Mouse (Mus musculus) gastrocnemius, adult 8-10 months (tissue): ENCODE measurements around the gene Hdgfl3. TPM values are rescaled to one million over a fixed set of nuclear protein-coding genes. Genes with fewer than 3 reads are reported as not detected.

Source experiments
- DNase-seq, 2 experiments: peaks; one replicate each; pipeline ENCODE4 v3.0.0; 2022; ENCODE audit warnings: low spot score in 2 of 2
- total RNA-seq, 4 experiments: library from RNA; stranded (reverse); gene quantifications; 2 replicates each; pipeline ENCODE4 v1.2.4; 2022

Hdgfl3 gene
- total RNA-seq, 4 experiments from 2014 or later = 0.99 to 1.5 (median 1.5) TPM

DNA sequence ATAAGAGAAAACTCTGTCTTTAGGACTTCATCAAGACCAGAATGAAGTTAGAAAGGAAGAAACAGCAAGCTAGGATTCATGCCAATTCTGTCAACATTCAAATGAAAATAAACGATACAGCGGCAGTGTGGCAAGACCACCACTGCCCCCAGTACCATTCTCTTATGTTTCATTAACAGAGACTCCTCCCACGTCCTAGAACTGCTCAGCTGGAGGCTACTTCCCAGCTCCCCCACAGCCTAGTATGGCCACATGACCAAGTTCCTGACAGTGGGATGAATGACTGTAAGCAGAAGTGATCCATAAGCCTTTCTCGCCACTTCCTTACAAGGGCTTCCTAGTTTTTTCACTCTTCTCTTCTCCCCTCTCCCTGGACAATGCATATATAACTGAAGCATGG is 30.2 kb downstream of the Hdgfl3 start:
- DNase-seq = no peak

- DNase-seq = no peak
These were observed 34.9 kb downstream of the Hdgfl3 start for GRCm38 (mm10) chr7:81899361-81899760.

DNA sequence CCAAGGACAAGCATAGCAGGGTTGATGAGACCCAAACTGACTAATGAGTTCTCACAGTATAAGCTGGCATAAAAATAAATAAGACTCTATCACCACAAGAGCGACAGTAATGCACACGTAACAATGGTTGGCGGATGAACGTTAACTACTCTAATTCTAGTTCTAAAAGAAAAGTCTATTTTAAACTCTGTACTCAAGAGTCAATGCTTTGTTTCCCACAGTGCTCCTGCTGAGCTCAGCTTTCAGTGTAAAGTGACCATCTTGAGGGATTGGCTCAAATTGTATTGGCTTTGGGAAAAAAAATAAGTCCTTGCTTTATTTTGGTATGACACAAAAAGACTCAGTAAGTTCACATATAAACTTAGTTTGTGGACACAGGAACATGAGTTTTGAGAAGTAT is 49.1 kb downstream of the Hdgfl3 start:
- no peak for DNase-seq

DNA sequence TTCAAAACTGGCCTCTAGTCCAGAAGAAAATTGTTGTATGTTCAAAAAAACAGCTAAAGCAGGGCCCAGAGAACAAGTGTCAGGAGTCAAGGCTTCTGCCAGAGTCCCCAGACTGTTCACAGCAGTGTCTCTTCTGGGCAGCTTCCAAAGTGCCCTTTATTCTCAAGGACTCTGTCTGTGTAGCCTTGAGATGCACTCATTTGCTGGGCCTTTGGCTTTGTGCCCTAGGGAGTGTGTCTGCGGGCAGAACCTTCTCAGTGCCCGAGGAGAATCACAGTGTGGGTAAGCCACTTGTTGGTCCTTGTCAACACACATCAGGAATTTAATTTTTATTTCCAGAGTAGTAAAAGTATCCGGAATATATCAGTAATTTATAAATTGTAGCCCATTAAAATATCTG is 52.7 kb downstream of the Hdgfl3 start:
- no peak for DNase-seq

GRCm38 (mm10) chr7:81880797-81881196 is 53.5 kb downstream of the Hdgfl3 start:
- DNase-seq = no peak

DNA sequence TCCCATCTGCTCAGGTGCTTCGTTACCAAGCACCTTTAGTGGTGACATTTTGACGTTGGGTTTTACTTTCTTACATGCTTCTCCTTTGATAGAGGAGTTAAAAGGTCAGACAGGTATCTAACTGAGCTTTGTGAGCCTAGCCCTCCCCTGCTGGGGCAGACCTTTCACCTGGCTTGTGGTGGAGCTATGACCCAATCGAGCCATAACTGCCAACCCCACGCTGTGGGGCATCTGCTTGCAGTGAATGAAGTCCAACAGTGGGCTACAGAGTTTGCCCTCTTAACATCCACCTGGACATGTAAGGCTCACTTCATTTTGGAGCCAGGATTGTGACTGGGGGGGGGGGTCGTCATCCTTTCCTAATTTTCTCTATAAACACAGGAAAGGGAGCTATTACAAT is 54.0 kb downstream of the Hdgfl3 start:
- no peak for DNase-seq

DNA sequence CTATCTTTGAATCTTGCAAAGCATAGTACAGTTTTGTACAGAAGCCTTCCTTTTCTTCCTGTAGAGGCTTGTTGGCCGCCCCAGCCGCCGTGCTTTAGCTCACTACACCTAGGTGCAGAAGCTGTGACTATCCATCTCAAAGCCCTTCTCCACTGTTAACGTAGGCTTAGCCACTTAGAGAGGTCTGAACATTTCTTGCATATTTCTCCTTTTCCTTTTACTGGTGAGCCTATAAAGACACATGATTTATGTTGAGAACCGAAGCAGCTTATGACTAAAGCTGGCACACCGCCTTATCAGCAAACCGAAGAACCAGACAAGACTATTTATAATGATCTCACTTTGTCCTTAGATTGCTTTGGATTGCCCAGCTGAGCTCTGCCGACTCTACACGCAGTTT is 58.9 kb downstream of the Hdgfl3 start:
- DNase-seq = no peak

GRCm38 (mm10) chr7:81874636-81875035 is 59.6 kb downstream of the Hdgfl3 start:
- DNase-seq = no peak

DNA sequence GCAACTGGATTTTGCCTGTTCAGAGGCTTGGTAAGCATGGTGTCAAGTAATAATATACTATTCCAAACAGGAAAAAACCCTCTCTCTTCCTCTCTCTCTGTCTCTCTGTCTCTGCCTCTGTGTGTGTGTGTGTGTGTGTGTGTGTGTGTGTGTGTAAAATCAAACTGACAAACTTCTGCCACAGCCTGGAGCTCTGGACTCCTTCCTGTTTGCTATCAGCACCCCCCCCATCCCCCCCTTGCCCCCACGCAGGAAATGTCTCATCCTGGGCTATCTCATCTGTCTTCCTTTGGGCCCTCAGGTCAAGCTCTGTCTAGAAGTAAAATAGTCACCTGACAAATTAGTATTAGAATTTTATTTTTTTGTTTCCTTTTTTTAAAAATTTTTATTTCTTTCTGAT is 60.5 kb downstream of the Hdgfl3 start:
- no peak for DNase-seq

DNA sequence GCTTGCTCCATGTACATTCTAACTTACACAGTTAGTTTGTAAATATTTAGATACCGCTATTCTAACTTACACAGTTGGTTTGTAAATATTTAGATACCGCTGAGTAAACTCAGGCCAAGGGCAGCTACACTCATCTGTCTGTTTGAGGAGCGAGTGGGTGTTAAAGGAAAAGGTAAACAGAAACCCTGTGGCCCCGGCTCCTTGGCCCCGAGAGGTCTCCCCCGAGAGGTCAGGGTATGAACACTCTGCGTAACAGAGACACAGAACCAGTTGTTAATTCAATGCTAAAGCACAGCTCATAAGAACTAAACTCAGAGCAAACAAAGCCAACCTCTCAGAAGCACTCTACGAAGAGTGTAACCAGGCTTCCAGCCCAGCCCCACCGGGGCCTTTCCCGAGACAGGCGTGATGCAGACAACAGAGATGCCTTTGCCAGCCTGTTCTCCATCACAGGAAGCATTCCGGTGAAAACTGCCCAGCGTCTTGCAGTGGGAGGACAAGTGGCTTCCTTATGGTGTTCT is 61.7 kb downstream of the Hdgfl3 start:
- no peak for DNase-seq

- DNase-seq = peak in 1 of 2 experiments; percentile 46
These were observed 66.1 kb downstream of the Hdgfl3 start for GRCm38 (mm10) chr7:81868158-81868557.

DNA sequence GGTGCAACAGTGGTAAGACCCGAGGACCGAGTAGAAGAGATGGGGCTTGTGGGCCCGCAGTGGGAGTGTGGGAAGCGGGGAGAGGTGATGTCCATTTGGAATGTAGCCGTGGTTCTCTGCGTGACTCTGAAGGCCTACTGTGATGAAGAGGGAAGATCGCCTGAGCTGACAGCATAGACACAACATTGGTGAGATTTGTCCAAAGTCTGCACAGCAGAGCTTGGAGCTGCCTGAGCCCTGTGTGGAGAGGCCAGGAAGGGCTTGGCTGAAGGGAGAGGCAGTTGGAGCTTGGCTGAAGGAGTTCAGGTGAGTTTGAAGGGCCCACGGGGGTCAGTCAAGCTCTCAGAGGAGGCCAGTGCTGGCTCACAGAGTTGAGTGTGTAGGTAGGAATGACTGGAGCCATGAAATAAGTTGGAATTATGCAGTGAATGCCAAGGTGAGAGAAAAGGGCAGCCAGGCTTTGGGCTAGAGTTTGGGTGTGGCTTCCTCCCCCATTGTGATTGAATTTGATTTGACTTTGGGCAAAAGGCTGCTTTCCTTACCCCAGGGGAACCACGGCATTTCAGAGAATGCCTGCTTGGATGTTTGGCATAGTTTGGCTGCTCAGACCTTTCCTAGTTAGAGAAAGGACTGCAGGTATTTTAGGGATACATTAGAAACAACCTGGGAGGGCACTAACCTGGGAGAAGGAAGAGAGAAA is 66.9 kb downstream of the Hdgfl3 start:
- DNase-seq = no peak

- no peak for DNase-seq
These were observed 68.3 kb downstream of the Hdgfl3 start for GRCm38 (mm10) chr7:81865937-81866336.

DNA sequence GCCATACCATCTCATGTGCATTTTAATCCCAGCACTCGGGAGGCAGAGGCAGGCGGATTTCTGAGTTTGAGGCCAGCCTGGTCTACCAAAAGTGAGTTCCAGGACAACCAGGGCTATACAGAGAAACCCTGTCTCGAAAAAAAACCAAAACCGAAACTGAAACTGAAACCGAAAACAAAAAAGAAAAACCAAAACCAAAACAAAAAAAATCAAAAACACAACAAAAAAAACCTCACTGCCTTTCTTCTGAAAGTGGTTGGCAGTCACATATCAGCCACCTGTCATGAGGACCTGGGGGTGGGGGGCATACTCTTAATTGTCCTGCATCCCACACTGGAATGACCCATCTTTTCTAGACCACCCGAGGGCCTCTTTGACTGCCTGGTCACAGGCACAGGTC is 69.7 kb downstream of the Hdgfl3 start:
- DNase-seq = no peak

DNA sequence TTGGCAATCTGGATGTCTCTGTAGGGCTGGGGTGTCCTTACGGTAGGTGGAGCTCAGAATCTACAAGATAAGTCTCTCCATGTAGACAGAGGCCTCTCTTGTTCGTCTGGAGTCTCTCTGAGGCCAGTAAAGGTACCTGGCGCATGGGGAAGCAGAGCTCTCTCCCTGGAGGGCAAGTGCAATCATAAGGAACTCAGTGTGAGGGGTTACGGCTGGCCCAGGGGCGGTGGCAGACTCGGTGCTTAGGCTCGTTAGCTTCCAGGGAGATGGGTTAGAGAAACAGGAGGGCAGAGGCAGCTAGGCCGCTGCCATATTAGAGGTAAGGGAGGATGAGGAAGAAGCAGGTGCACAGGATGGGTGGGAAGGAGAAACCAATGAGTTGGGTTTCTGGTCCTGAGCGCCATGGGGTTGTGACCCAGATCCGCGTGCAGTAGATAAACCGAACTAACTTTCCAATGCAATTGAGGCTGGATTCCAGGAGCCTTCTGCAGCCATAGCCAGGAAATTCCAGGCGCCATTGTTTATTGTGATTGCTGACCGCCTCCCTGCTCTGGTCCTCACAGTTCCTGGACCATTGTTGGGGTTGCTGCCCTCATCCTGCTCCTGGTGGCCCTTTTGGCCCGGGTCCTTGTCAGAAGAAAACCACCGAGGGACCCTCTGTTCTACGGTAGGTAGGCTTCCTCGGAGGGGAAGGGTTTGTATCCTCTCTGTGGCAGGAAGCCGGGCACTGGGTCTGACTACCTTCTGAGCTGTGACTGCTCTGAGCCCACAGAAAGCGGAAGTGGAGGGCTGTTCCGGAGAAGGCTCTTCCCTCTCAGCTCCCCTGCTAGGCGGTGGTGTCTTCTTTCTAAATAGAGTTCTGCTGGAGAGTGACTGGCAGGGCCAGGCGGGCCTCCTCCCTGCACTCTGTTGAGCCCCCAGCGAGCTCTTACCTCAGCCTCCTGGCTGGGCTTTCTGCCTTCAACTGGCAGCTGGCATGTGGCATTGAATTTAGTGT is 71.4 kb downstream of the Hdgfl3 start:
- DNase-seq = peak in 1 of 2 experiments; percentile 46

DNA sequence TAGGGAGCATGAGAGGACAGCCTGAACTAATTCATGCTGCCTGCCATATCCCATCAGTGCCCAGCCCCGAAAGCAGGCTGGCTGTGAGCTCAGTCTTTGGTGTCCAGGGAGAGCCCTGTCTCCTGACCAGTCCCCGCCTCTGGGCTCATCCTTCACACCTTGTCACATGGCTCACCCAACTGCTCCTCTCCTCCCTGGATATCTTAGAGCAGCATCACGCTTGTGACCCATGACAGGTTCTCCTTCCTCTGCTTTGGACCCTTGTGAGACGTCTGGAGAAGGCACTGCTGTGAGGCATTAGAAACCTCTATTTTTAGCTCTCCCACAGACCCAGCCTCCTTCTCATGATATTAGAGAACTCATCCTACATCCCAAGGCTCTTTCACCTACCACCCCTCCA is 72.4 kb downstream of the Hdgfl3 start:
- no peak for DNase-seq

GRCm38 (mm10) chr7:81861461-81861860 is 72.8 kb downstream of the Hdgfl3 start:
- DNase-seq = no peak

DNA sequence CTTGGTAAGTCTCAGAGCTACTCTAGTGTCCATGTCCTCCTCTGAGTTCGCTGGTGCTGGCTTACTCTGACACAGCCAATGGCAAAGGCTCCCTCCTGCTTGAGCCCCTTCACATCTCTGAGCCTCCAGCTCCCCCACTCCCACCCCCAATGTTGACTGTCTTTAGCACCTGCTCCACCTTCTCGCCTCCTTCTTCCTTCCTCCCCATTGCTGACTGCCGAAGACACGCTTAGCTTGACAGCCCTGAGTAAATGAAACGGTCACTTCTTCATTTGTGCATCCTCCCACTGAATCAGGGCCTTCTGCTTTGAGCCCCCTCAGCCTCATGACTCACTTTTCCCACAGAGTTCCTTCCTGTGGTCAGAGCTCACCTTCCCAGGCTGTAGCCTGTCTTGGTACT is 73.3 kb downstream of the Hdgfl3 start:
- no peak for DNase-seq

GRCm38 (mm10) chr7:81860071-81860470 is 74.2 kb downstream of the Hdgfl3 start:
- DNase-seq = no peak

DNA sequence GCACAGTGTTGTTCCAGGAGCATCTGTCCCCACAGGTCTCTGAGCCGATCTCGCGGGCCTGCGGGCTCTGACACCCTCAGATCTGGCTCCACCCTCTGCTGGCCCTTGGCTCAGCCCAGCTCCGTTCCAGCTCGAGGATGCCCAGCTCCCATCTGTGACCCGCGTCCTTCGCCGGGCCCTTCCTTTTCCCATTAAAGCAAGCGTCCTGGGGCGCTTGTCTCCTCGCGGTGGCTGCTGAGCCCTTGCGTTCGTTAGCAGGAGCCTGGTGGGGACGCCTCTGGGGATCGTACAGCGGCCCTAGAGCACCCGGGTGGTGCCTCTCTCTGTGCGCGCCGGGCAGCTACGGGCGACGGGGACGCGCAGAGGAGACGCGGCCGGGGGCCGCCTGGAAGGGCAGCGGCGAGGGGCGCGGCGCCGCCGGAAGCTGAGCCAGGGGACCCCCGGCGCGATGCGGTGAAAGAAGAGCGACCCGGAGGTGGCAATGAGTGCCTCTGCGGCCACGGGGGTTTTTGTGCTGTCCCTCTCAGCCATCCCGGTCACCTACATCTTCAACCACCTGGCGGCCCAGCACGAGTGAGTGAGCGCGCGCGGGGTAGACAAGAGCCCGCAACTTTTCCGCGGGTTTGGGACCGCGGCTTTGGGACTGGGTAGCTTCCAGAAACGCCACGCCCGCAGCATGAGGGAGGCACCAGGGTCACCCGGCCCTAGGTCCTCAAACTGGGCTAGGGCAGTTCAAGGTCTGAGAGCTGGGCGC is 75.1 kb downstream of the Hdgfl3 start, which contains the start of gene Tm6sf1:
Gene Tm6sf1 (plus strand): TSS at position 34 of the 754 bp plus-strand sequence.
- DNase-seq = no peak

GRCm38 (mm10) chr7:81858236-81858635 is 76.0 kb downstream of the Hdgfl3 start:
- DNase-seq = no peak
